Comparison of ENCODE assay signal across 10 mouse cellular contexts in genomic region chr5:37015612-37016310, GRCm38 (mm10). TPM values are rescaled to one million over a fixed set of nuclear protein-coding genes. Genes with fewer than 3 reads are reported as not detected.
DNase-seq lines count a peak whose midpoint lies in the region; ATAC-seq lines count a peak whose summit lies in the region.
"Had no signal": no experiment of that assay in that cellular context is flagged by ENCODE, and none has a peak within 500 bp of the region (broad histone marks: within the 10 kb centered on the region; RNA-seq: fewer than 3 reads in every experiment).

No protein-coding gene starts in this region.

- H3K4me3 ChIP-seq in kidney, embryonic 15.5 days (replicated peaks): no peak overlapping the region
- H3K4me3 ChIP-seq in liver, embryonic 11.5 days (ENCODE audit: low read depth, low read length): no peak overlapping the region
- H3K4me3 ChIP-seq in heart, embryonic 12.5 days: no peak overlapping the region
- H3K4me3 ChIP-seq: lung, embryonic 15.5 days had no signal

- H3K4me1 ChIP-seq in kidney, embryonic 15.5 days: no peaks in the 10 kb centered on the region
- no peaks in the 10 kb centered on the region for H3K4me1 ChIP-seq in liver, embryonic 11.5 days (replicated peaks; ENCODE audit: control insufficient read depth, insufficient read depth, low read length)
- H3K4me1 ChIP-seq in heart, embryonic 12.5 days (replicated peaks): no peaks in the 10 kb centered on the region
- H3K4me1 ChIP-seq: lung, embryonic 15.5 days had no signal

- H3K9ac ChIP-seq in kidney, embryonic 15.5 days: no peak overlapping the region
- no peak overlapping the region for H3K9ac ChIP-seq in liver, embryonic 11.5 days (ENCODE audit: low read depth, low read length)
- no peak overlapping the region for H3K9ac ChIP-seq in heart, embryonic 12.5 days
- H3K9ac ChIP-seq: lung, embryonic 15.5 days had no signal

- no peaks in the 10 kb centered on the region for H3K36me3 ChIP-seq in kidney, embryonic 15.5 days
- no peaks in the 10 kb centered on the region for H3K36me3 ChIP-seq in liver, embryonic 11.5 days (ENCODE audit: control insufficient read depth, insufficient read depth, low read length)
- H3K36me3 ChIP-seq in heart, embryonic 12.5 days: no peaks in the 10 kb centered on the region
- H3K36me3 ChIP-seq: lung, embryonic 15.5 days had no signal

- no peak overlapping the region for H3K27ac ChIP-seq in kidney, embryonic 15.5 days
- no peak overlapping the region for H3K27ac ChIP-seq in liver, embryonic 11.5 days (ENCODE audit: low read depth, low read length)
- no peak overlapping the region for H3K27ac ChIP-seq in heart, embryonic 12.5 days (ENCODE audit: poor library complexity, severe bottlenecking)
- H3K27ac ChIP-seq: lung, embryonic 15.5 days had no signal

- 6% methylated on average over 27 of the region's 27 CpGs for WGBS in kidney, embryonic 15.5 days
- WGBS in liver, embryonic 11.5 days: 11% methylated on average over 27 of the region's 27 CpGs
- 8% methylated on average over 27 of the region's 27 CpGs for WGBS in heart, embryonic 12.5 days

- DNase-seq in kidney, adult 18-20 months: peak; percentile 32
- DNase-seq in MN1 (ENCODE audit: low spot score): peak; percentile 70
- peak; percentile 35 for DNase-seq in cerebellum, adult 9-10 months
- DNase-seq in frontal cortex, postnatal 36 days (ENCODE audit: low spot score in 2 of 2): peak; percentile 37 to 52
- DNase-seq in liver, embryonic 11.5 days (ENCODE audit: low spot score): peak; percentile 46
- peak; percentile 63 for DNase-seq in ovary, postnatal 36 days (ENCODE audit: low spot score)

- H3K27me3 ChIP-seq in kidney, embryonic 15.5 days: peaks cover 21% of the 10 kb centered on the region
- no peaks in the 10 kb centered on the region; the same call in 1 of the 2 replicates for H3K27me3 ChIP-seq in liver, embryonic 11.5 days (replicated peaks; ENCODE audit: control insufficient read depth, insufficient read depth, low read length)
- peaks cover 29% of the 10 kb centered on the region for H3K27me3 ChIP-seq in heart, embryonic 12.5 days (replicated peaks)
- H3K27me3 ChIP-seq: lung, embryonic 15.5 days had no signal

- H3K9me3 ChIP-seq in kidney, embryonic 15.5 days (replicated peaks): no peaks in the 10 kb centered on the region
- H3K9me3 ChIP-seq in liver, embryonic 11.5 days (ENCODE audit: control insufficient read depth, low read length): no peaks in the 10 kb centered on the region
- H3K9me3 ChIP-seq in heart, embryonic 12.5 days (replicated peaks): no peaks in the 10 kb centered on the region
- H3K9me3 ChIP-seq: lung, embryonic 15.5 days had no signal

- no peak overlapping the region for H3K4me2 ChIP-seq in kidney, embryonic 15.5 days
- H3K4me2 ChIP-seq in liver, embryonic 11.5 days: no peak overlapping the region
- no peak overlapping the region for H3K4me2 ChIP-seq in heart, embryonic 12.5 days
- H3K4me2 ChIP-seq: lung, embryonic 15.5 days had no signal

- no peak for ATAC-seq in kidney, embryonic 15.5 days (replicated peaks; ENCODE audit: low FRiP score)
- no peak for ATAC-seq in liver, embryonic 11.5 days (replicated peaks; ENCODE audit: low FRiP score)
- no peak for ATAC-seq in heart, embryonic 12.5 days (ENCODE audit: insufficient number of reproducible peaks, low FRiP score)
- ATAC-seq: Patski had no signal

RNA-seq across cellular contexts. Expression of gene Wfs1, which starts 26.8 kb away (rescaled TPM):
- polyA plus RNA-seq in kidney, embryonic 15.5 days (2015; fragmentation: Nextera tagmentation; extraction: Ambion mirVana): 18.3 and 19.5 TPM in 2 replicates
- polyA plus RNA-seq in liver, embryonic 11.5 days (2014; fragmentation: Nextera tagmentation; extraction: Ambion mirVana): 3.4 and 3.8 TPM in 2 replicates
- 32.0 and 32.7 TPM in 2 replicates for polyA plus RNA-seq in heart, embryonic 12.5 days (2016; fragmentation: Nextera tagmentation; extraction: Ambion mirVana)
